Mouse (Mus musculus): ENCODE data around the gene Wscd2.
"Not testable (repeated sequence)": the region's sequence is repeated elsewhere in the genome, so short reads cannot be mapped to it uniquely, and the experiment has no call there.

Gene Wscd2

DNA sequence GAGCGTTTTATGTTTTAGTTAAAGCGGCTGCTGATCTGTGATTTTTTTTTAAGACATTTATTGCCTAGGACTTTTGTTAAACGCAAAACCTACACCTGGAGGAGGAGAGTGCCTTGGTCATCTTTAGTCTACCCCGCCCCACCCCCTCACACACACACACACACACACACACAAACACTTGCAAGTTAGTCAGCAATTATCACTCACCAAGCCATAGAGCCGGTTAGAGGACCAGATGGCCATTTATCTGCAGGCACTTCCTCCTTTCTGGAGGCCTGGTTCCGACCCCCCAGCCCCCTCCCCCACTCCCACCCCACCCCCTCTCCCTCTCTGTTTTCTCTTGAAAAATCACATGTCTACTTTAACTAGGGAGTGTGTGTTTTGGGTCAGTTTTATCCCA is 94.3 kb downstream of the Wscd2 start:
- DNase-seq: peak in 1 of 2 experiments; percentile 50

DNA sequence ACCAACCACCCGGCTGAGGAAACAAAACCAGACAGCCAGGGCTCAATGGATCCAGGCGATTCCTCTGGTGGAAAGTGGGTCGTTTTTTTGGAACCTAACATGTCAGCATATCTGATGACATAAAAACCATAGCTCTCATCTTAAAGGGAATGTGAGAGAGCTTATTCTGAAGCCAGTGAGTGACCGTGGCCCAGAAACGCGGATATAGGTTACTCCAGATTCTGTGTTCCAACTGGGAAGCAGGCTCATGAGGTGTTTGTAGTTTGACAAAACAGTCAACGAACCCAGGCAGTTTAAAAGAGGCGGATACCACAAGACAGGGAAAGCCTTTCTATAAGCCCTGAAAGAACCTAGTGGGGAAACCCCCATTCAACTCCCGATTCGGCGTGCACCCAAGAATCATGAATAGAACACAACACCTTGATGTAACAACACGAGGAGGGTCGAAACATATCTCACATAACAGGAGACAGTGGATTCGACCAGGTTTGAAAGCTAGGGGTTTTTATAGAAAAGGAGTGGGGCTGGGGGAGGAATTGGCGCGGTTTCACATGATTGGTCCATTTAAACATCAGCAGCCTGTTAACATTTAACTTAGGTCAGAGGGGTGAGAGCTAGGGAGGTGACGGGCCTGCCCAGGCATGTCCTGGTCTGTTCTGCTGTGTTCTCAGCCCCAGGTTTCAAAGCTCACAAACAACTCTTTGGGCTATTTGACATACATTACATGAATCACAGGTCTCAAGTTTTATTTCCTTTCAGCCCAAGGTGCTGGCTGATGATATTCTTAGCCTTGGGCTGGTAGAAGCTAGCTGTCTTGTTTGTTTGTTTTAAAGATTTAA is 95.7 kb downstream of the Wscd2 start:
- not testable (repeated sequence) for DNase-seq

DNA sequence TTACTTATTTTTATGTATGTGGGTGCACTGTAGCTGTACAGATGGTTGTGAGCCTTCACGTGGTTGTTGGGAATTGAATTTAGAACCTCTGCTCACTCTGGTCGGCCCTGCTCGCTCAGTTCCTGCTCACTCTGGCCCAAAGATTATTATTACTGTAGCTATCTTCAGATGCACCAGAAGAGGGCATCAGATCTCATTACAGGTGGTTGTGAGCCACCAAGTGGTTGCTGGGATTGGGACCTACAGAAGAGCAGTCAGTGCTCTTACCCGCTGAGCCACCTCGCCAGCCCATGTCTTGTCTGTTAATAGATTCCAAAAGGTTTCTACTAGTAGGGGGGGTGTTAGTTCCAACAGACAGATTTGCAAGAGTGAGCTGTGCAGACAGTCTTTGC is 96.3 kb downstream of the Wscd2 start:
- not testable (repeated sequence) for DNase-seq

DNA sequence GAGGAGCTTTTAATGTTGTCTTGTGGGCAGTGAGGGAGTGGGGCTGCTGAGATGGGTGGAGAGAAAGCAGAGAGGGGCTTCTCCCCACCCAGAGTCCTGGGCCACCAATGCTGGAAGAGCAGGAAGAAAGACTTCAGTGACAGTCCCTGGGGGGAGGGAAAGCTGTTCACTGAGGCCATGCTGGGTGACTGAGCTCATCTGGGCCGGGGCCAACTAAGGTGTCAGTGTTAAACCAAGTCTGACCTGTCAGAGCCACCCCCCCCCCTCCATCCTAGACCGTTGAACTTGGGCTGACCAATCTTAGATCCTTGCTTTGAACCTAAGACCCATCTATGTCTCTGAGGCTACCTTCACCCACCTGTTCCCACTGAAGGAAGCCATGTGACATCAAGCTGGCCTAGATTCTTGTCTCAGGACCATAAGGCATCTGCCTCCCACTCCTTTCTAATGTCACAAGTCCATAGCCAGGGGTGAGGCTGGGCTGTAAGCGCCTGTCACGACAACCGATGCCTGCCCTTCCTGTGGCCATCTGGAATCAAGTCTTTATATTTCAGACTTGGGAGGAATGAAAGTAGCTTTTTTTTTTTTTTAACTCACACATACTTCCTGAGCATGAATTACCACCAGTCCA is 100.0 kb downstream of the Wscd2 start:
- DNase-seq: peak in 1 of 2 experiments; percentile 60

DNA sequence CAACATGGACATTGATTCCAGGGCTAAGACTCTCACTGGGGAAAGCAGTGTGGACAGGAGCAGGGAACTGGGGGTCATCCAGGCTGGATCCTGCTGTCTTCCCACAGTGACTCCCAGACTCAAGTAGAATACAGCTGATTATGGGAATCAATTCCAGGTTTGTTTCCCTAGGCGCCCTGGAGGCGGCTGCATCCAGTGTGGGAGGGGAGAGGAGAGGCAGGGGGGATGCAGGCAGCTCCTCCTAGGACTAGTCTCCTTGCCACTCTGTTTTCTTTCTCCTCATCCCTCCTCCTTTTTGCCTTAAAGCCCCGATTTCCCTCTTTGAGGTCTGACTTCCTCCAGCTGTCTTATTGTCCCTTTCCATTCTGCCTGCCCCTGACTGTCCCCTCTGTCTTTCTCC is 101.0 kb downstream of the Wscd2 start:
- no peak for DNase-seq

DNA sequence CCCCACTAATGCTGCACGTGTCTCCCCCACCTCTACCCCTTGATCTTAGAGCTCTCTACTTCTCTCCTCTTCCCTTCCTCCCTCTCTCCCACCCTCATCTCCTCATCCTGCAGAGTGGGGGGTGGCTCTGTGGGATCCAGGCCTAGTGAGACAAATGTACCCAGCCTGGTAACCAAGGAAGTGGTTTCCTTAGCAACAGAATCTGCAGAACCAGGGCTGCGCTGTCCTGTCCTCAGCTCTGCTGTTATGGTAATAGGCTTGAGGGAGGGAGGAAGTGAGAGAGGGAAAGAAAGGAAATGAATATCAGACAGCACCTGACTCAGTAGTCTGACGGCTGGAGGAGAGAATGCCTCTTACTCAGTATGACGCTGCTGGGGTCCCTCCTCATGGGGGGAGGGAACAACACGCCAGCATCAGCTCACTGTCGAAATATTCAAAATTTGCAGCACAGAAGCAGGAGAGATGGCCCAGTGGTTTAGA is 101.7 kb downstream of the Wscd2 start:
- no peak for DNase-seq

DNA sequence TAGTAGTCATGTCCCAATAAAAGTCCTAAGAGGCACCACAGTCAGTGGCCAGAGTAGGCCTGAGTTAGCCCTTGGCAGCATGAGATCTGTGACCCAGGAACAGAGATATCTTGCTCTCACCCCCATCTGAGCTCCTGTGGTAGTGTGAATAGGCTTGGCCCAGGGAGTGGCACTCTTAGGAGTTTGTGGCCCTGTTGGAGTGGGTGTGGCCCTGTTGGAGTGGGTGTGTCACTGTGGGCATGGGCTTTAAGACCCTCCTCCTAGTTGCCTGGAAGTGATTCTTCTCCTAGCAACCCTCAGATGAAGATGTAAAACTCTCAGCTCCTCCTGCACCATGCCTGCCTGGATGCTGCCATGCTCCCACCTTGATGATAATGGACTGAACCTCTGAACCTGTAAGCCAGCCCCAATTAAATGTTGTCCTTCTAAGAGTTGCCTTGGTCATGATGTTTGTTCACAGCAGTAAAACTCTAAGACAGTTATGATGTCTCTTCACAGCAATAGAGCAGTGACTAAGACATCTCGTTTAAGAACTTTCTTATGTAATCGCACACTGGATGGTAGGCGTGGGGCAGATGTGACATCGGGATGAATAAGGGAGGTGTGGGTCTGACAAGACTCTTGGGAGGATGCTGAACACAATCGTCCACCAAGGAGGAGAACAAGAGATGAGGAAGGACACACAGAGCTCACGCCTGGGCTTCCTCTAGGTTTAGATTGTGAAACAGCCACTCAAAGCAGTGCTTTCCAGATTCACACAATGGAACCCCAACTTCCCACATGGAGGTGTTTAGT is 104.0 kb downstream of the Wscd2 start:
- DNase-seq: no peak

DNA sequence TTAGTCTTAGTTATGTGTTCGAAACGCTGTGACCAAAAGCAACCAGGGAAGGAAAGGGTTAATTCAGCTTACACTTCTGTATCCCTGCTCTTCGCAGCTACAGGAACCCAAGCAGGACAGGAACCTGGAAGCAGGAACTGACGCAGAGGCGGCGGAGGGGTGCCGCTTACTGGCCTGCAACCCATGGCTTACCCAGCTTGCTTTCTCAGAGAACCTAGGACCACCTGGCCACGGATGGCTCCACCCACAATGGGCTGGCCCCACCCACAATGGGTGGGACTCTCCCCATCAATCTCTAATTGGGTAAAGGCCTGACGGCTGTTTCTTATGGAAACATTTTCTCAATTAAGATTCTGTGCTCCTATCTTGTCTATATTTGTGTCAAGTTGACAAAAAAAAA is 106.1 kb downstream of the Wscd2 start:
- no peak for DNase-seq

DNA sequence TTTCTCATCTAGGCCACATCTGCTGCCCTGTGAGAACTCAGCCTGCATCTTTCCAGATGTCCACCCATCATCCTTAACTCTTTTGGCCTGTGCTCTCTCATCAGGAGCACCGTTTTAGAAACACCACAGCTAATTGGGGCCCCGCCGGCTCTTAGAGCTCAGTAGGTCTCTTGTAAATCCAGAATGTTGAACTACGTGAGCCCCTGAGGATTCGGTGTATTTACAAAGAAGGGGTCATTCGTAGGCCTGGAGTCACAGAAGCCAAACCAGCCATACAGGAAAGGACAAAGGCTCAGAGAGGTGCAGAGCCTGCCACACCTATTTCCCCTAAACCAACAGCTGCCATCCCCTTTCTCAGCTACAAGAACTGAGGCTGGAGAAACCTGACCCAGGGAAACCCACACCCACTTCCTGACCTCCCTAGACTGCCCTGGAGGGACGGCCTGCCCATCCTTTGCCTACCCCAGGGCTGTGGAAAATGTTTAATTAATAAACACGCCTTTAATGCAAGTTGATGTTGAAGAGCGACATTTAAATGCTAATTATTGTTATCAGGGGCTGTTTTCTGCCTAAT is 106.7 kb downstream of the Wscd2 start:
- no peak for DNase-seq

DNA sequence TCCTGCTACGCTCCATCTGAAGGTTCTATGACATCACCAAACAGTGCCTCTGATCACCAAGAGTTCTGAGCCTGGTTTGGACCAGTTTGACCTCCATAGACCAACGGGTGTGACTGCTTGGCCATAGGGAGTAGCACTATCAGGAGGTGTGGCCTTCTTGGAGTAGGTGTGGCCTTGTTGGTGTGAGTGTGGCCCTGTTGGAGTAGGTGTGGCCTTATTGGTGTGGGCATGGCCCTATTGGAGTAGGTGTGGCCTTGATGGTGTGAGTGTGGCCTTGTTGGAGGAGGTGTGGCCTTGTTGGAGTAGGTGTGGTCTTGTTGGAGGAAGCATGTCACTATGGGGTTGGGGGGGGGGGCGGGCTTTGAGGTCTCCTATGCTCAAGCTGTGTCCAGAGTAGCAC is 110.0 kb downstream of the Wscd2 start:
- no peak for DNase-seq

DNA sequence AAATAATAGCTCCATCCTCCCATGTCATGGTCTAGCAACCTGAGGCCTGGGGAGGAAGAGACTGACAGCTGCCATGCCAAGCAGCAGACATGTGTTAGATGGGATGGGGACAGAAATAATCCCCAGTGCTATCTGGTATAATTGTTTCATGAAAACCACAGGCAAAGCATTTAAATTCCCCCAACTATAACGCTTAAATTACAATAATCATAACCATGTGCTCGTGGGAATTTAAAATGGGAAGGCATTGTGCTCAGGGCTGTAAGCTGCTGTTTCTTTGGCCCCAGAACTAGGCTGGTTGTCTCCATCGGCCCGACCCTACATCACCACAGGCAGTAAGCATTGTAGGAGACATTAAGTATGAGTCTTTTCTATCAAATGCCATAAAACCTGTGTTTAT is 110.7 kb downstream of the Wscd2 start:
- DNase-seq: no peak

DNA sequence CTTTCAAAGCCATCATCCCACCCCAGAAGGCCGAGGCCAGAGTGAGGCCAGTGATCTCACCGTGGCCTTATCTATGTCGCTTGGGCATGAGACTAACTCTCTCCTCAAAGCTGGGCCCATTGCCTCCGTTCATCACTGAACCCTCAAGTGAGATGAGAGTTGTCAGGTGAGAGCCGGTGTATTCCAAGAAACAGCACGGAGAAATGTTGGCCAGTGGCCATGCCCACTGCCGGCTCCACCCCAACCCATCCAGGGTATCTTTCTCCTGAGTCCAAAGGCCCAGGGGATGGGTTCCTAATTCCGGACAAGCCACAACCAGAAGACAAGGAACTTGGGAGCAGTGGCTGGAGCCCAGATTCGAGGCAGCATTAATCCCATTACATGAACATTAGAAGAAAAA is 113.3 kb downstream of the Wscd2 start:
- DNase-seq: peak; percentile 54 to 61

DNA sequence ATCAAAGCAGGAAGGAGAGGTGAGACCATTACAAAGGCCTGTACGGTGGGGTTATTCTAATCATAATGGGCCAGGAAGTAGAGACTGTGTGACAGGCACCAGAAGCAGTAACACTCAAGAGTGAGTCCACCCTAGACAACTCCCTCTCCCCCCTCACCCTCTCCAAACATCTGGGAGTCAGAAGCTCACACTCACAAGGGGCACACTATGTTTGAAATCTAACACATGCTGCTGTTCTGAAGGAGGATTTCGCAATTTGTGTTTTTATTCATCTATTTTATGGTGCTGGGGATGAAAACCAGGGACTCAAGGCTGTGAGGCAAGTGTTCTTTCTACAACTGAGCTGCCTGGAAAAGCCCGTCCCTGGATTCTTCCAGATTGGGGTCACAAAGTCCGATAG is 114.6 kb downstream of the Wscd2 start:
- no peak for DNase-seq

DNA sequence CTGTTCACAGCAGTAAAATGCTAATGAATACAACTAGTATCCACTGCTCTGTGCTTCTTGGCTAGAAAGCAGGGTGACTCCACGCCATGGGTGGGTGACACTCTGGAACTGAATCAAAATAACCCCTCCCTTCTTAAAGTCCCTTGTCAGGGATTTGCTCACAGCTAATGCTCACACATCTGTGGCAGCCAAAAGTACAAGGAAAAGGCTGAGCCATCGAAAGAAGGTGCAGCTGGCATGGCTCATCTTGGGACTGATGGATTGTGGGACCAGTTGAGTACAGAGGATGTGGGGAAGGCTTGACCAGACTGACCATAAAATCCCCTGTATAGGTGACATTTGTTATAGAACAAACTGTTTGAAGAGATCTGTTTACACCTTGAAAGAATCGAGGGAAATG is 116.0 kb downstream of the Wscd2 start:
- DNase-seq: no peak

DNA sequence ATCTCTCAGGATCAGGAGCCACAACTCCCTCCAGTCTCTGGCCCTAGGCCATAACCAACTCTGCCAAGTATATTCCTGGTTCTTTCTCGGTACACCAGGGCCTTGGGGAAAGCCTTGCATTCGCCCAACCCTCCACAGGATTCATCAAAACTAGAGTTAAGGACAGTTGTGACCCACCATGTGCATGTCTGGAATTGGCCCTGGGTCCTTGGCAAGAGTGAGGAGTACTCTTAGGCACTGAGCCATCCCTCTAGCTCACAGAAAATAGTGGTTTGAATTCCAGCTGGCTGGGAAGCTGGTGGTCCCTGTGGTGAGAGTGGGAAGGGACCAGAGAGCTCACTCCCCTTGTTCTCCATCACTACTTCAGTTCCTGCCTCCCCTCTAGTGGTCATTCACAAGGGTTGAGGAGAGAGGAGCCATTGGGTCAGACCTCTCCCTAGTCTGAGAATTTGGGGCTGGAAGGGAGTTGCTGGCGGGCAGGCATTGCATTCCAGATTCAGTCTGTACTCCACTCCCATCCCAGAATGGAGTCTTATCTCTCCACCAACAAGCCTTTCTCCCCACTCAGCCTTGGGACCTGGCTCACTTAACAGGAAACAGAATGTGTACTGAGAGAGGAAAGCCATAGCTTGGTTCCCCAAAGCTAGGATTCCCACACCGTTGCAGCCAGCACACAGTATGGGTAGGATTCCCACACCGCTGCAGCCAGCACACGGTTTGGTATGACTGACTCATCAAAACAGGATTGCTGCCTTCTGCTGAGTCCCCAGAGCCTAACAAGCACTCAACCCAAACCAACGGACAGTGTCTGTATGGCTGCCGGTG is 117.0 kb downstream of the Wscd2 start:
- DNase-seq: peak; percentile 74 to 76

DNA sequence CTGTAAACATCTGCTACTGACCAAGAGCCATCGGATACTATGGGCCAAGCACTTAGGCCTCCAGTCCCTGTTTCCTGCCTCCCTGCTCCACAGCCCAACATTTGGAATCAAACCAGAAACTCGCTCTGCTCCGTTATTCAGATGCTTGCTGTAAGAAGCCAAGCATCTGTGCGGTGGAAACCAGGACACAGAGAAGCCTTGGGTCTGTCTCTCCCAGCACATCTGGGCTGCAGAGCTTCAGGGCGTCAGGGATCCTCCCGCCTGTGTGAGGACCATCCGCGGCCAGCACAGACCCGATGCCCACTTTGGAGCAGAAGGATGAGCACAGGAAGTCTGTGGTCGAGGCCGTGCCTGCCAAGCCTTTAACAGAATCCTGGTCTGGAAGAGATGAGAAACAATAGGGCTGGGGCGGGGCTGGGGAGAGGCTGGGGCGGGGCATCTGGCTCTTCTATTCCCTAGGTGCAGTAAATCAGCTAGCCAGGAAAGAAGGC is 117.9 kb downstream of the Wscd2 start:
- peak; percentile 52 to 61 for DNase-seq

DNA sequence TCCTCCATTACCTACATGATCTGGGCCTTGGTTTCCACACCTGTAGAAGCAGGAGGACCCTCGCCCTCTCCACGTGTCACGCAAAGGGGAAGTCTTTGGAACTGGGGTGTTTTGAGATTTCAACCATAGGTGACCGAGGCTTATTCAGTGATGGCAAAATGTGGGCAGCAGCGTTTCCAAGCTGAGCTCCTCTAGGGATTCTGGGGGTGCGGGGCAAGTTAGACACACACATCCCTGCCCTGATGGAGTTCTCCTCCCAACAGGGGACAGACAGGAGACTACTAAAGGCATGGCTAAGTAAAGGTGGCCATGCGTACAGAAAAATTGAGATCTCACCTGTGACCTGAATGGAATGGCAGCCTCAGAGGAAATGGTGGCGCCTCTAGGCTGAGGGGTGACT is 118.4 kb downstream of the Wscd2 start:
- DNase-seq: no peak

DNA sequence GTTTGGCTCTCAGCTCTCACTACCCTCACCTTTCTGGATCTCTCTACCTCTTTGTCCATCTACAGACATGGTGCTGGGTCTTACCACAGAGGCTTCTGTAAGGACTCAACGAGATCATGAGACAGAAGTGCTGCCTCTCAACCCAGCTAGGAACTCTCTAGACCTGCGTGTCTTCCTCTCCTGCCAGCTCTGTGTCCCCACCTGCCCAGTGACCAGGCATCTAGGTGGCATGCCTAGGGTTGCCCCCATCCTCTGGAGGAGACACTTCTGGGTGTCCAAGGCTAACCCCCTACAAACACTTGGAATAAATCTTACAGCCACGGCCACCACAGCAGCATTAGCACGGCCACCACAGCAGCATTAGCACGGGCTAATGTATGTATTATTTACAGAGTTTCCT is 119.8 kb downstream of the Wscd2 start:
- DNase-seq: no peak

DNA sequence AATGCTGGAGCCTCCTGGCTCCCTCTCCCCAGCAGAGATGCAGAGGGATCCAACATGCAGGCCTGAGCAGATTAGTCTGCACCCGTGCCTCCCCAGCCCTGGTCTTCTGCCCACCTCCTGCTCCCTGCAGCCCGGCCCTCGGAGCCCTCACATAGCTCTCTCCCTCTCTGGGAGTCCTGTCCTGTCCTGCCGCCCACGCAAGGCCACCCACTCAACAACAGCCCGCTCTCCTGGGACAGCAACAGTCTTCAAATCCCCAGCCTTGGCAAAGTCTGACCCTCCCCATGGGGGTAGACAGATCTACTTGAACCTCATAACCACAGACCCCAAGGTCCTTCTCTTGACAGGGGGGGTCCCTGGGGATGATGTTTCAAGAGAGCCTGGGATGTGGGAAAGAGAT is 120.4 kb downstream of the Wscd2 start:
- no peak for DNase-seq

DNA sequence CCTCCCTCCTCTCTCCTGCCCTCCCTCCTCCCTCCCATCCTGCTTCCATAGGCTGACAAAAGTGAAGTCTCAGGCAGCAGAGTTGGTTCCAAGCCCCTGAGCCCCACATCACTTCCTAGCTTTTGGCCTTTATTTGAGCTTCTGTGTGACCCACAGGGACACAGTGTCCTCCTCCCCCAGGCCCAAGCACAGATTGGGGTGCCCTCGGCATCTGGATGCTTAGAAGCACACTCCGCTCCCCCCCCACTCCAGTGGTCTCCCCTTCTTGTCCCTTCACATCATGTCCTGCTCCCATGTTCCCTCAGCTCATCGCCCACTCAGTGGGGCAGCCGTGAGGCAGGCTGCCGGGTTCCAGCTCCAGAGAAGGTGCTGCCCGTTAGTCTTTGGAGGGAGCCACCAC is 121.0 kb downstream of the Wscd2 start:
- no peak for DNase-seq

DNA sequence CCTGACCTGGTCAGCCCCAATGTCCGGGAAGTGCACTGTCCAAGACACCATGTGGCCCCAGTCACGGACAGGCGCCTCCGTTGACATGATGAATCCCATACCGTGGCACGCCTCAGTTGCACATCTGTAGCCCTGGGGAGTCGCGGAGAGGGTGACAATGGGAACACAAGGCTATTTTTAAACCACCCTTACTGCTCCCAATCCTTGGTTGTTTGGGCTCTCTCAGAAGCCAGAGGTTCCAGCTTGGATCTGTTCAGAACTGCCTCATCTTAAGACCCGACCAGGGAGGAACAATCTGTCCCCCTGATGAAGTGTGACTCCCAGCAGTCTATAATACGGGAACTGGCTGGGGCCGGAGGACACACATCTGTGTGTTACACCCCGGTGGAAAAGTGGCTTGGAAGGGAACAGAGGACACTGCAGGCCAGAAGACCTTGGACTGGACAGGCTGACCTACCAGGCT is 121.7 kb downstream of the Wscd2 start:
- DNase-seq: no peak

DNA sequence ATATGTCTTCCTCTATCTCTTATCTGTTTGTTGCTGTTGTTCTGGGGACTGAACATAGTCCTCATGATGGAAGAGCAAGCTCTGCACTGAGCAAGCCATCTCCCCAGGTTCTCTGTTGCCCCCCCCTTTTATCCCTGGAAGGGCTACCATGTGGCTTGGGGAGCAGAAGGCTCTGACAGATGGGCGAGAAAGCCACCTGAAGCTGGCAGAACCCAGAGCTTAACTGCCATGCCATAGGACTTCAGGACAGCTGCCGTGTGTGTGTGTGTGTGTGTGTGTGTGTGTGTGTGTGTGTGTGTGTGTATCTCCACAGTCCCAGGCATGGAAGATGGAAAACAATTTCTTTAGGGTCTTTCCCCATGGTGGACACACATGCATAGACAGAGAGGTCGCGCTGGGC is 128.6 kb downstream of the Wscd2 start:
- DNase-seq: peak; percentile 68 to 71
